Mouse (Mus musculus) heart, postnatal 0 days (tissue): ENCODE data around the gene Frmd4b.

Experiments used
- CTCF ChIP-seq: IDR thresholded peaks from 2 replicates; pipeline ENCODE4 v1.5.1; 2016; ENCODE audit warnings: antibody characterized with exemption, control low read depth, low read depth
- EP300 ChIP-seq: IDR thresholded peaks from 2 replicates; pipeline ENCODE4 v1.6.1; 2016; ENCODE audit warnings: antibody characterized with exemption, low read depth

DNA sequence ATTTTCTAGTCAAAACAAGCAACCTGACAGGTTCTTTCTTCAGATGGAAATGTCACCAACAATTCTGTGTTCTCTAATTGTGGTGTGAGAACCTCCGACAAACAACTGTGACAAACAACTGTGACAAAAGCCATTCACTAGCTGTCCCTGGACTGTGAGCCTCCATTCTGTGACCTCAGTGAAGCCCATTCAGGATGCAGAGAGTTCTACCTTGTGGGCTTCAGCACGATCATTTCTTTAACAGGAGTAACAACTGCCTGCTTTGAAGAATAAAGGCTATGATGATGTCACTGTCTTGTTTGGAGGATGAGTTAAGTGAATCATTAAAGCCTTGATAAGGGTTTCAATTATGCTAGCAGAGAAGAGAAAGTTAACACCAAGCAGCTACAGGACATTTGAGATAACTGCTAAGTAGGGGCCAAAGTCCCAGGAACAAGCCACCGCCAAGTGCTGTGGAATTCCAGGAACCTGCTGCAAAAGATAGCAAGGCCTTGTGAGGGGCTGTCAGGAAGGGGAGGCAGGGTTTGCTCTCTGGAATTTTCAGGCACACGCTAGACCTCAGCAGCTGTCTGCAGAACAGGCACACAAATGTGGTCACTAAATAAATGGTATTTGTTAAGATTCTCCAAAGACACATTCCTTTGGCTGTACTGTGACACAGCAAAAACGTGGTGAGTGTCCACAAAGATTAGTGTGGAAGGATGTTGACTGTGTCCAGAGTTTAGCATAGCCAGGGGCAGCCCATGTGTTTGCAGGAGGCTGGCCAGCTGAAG is 207.7 kb downstream of the Frmd4b start:
- TF ChIP-seq CTCF = no peak
- no peak for TF ChIP-seq EP300
